Mouse (Mus musculus) ovary, adult 18-20 months (tissue): Measurements from ENCODE around the gene Max.

Experiments used
- DNase-seq: peaks from one replicate; pipeline ENCODE4 v3.0.0; 2022; ENCODE audit warnings: low spot score, mixed read lengths

Gene Max

DNA sequence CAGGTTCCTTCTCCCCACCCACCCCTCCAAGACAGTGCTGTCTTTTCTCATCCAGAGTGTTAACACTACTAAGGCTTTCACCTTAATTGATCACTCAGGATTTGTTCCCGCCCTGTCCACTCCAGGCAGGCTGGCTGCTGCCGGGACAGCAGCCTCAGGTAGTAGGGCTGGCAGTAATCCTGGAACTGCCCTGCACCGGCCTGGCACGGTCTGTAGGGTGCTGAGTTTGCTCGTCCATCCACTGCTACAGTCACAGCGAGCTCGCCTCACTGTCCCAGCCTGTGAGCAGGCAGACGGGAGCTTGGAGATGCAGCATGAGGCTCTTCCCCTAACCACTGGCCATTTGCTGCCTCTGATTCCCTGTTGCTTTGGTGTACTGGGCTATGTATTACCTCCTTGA lies 41.0 kb downstream of the Max start:
- DNase-seq, result no peak

DNA sequence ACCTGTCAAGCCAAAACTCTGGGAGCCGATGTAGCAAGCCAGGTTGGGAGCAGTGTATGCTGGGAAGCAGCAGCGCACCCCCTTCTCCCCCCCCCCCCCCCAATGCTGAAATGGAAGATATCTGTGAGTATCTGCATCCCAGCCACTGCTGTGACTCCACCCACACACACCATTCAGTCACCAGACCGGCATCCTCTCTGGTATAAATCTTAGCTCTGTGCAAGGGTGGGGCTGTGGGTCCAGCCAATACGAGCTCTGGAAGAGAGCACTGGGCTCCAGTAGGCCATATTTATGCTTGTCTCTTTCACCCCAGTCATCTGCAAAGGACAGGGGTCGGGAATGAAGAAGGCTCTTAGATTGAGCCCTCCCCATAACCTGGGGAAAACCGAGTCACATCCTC lies 41.6 kb downstream of the Max start:
- DNase-seq, result no peak

- DNase-seq, result no peak
Observed at GRCm38 (mm10) chr12:76918855-76919254, 43.1 kb downstream of the Max start.

DNA sequence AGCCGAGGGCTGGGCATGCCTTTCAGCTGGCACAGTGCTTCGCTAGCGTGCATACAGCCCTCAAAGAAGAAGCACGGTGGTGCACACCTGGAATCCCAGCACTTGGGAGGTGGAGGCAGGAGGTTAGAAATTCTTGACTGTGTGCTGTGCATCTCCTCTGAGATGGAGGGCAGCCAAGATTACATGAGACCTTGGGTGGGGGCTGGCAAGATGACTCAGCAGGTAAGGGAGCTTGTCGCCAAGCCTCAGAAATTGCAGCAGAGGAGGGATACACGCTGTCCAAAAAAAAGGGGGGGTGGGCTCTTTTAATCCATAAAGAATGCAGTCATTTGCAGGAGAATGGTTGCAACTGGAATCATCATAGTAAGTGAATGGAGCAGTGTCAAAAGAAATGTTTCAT lies 43.9 kb downstream of the Max start:
- DNase-seq, result no peak

- no peak for DNase-seq
Observed at GRCm38 (mm10) chr12:76916163-76916562, 45.8 kb downstream of the Max start.

GRCm38 (mm10) chr12:76912193-76912592 lies 49.8 kb downstream of the Max start:
- DNase-seq, result no peak

- no peak for DNase-seq
Observed at GRCm38 (mm10) chr12:76911171-76911726, 50.8 kb downstream of the Max start.

DNA sequence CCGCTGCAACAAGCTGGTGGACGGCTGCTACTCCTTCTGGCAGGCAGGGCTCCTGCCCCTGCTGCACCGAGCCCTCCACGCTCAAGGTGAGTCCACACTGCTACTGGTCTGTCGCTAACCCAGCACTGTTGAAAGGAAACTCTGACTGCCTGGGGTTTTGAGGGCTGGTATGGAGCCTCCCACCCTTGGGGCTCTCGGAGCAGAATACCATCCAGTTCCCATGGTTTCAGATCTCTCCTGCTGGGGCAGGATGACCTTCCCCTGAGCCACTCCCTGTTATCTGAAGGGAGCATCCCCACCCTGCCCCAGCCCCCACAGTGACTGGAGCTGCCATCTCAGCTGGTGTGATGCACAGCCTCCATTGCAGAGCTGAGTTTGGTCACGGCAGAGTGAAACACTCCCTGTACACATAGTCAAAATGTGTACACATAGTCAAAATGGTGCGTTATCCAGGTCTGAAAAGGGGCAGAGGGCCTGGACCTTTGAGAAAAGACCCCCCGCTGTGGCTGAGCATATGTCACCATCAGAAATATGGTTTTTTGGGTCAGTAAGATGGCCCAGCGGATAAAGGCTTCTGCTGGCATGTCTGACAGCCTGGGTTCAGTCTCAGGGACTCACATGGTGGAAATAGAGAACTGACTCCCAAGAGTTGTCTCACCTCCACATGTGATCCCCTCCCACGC lies 51.6 kb downstream of the Max start:
- DNase-seq, result peak; percentile 76

- no peak for DNase-seq
Observed at GRCm38 (mm10) chr12:76909218-76909617, 52.8 kb downstream of the Max start.

DNA sequence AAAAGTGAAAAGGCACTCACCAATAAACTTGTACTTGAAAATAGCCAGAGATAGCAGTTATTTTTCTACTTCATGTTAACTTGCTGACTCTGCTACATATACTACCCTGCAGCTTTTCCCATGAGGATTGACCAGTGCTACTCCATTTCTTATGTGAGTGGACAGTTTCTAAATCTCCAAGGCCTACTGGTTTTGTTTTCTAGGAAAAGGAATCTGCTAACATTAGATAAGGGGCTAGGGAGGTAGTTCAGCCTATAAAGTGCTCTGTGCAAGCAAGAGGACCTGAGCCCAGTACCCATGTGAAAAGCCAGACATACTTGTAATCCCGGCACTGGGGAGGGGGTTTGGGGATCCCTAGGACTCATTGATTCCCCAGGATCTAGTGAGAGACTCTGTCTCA lies 55.7 kb downstream of the Max start:
- no peak for DNase-seq

DNA sequence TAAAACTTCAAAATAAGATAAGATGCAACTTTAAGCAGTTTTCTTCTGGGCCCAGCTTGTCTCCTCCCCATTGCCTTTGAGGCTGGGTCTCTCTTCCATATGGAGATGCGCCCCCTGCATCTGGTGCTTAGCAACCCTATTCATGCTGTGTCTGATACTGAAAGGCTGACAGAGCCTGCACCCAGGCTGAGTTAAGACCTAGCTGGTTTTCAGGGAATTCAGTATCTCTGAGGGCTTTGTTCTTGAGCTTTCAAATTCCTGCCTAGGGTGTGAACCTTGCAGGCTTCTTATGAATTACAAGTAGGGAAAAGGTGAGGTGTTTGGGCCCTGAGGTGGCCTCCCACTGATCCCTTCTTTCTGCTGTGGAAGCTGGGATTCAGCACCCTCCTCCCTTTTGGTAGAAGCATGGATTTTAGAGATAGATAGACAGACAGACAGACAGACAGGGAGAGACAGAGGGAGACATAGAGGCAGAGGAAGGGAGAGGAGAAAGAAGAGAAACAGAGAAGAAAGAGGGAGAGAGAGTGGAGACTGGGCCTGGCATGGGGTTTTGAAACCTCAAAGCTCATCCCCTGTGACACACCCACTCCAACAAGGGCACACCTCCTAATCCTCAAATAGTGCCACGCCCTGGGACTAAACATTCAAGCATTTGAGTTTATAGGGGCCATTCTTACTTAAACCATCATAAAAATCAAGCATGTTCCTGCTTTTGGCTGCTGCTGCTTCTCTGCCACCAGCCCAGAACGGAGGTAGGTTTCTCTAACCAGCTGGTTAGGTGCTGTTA lies 60.3 kb downstream of the Max start:
- no peak for DNase-seq

- DNase-seq, result no peak
Observed at GRCm38 (mm10) chr12:76899261-76899975, 62.6 kb downstream of the Max start.

GRCm38 (mm10) chr12:76898141-76898540 lies 63.9 kb downstream of the Max start:
- DNase-seq, result no peak

- no peak for DNase-seq
Observed at GRCm38 (mm10) chr12:76897006-76897405, 65.0 kb downstream of the Max start.

GRCm38 (mm10) chr12:76896566-76896965 lies 65.4 kb downstream of the Max start:
- no peak for DNase-seq

DNA sequence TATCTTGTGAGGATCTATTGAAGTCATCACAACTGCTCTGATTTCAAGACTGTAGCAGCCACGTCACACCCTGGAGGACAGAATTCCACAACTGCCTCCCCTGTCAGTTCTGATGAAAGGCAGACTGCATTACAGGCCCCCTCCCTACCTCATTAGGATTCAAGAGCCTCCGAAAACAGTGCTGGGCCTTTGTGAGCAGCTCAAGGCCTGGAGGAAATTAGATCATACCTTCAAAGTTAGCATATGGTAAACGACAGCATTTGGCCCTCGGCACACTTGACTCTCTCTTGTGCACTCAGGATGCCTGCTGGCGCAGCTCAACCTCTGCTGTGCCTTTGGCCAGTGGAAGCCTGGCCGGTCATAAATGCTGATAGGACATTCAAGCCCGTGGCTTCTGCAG lies 66.2 kb downstream of the Max start:
- DNase-seq, result no peak

DNA sequence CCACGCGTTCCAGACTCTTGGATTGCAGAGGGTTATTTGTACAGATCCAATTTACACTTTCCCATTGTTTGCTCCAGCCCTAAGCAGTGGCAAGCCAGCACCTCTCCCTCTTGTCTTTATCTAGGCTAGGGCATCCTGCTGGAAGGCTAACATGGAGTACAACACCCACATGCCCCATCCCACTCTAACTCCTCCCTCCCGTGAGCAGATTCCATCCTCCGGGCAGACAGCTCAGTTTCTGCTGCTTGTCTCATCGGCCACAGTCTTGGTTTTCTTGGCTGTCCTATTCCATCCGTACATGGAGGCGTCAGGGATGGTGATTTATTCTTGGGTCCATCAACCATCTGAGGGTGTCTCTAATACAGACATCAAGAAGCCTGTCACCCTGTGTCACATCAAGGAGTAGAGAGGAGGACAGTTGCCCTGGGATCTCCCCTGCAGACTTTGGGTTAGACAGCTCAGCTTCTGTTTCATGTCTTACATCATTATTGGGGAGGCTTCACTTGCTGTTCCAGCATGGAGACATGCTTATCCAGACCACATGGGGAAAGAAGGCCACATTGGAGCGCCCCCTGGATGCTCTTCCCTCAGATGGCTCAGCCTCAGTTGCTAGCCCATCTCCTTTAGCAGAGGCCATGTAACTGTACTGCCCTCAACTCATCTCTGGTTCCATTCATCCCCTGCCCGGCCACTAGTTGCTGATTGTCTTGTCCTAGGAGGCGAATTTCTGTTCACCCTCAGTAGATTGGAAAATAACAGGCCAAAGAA lies 67.0 kb downstream of the Max start:
- DNase-seq, result no peak

- no peak for DNase-seq
Observed at GRCm38 (mm10) chr12:76892910-76893695, 68.9 kb downstream of the Max start.

DNA sequence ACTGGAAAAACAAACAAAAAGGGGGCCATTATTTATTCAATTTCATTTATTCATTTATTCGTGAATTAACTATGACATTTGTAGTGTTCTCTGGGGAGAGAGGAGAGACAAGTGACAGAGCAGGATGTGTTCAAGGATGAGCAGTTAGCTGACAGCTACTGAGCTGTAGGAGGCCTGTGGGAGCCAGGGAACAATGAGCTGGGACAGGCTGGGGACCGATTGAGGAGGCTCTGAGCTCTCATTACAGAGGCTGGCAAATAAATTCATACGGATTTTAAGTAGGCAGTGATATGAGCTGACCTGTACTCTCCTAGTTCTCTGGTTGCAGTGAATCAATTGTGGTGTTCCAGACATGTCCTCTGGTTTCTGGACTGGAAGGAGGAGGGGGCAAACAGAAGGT lies 70.8 kb downstream of the Max start:
- DNase-seq, result no peak

GRCm38 (mm10) chr12:76889404-76890184 lies 72.4 kb downstream of the Max start:
- no peak for DNase-seq
